Mouse (Mus musculus) liver, adult 2 months (tissue): Measurements from ENCODE around the gene Tnik.

Source experiments
- CTCF ChIP-seq: fragments of 200-500 bp; IDR thresholded peaks from 2 replicates; pipeline ENCODE4 v1.5.1; 2011; ENCODE audit warnings: low read depth, low read length, control low read depth
- POLR2A ChIP-seq: fragments of 200-500 bp; IDR thresholded peaks from 2 replicates; pipeline ENCODE4 v1.6.1; 2011; ENCODE audit warnings: low read length, control low read depth; ENCODE audit not compliant: insufficient read depth; ENCODE audit errors: extremely low read depth

- TF ChIP-seq POLR2A (no peak), CTCF (no peak)
Observed at GRCm38 (mm10) chr3:28369698-28370097, 106.7 kb downstream of the Tnik start.
